Mouse (Mus musculus): ENCODE measurements at regions not wholly inside any gene's neighbourhood (a gene's known extent, or its start where the extent isn't known, plus 50 kb on each side); places are given as distances from the start of the nearest gene placed in this dataset.

- TF ChIP-seq POLR2A (IDR thresholded peaks at IDR 0.05; ENCODE audit: control insufficient read depth, extremely low read depth, insufficient read depth, low read length, poor library complexity) = no peak
- no peak for TF ChIP-seq CTCF (IDR thresholded peaks at IDR 0.05; ENCODE audit: borderline replicate concordance, control insufficient read depth, extremely low read depth, insufficient read depth, low read length, poor library complexity)
Measured at GRCm38 (mm10) chr9:46480080-46480690, 160.4 kb upstream of the 4931429L15Rik start.

Measured in thymus, adult 2 months (tissue).